Mouse (Mus musculus) right cerebral cortex, postnatal 36 days (tissue): ENCODE measurements at regions not wholly inside any gene's neighbourhood (a gene's known extent, or its start where the extent isn't known, plus 50 kb on each side); places are given as distances from the start of the nearest gene placed in this dataset.

Experiments used
- DNase-seq, 2 experiments: peaks; one replicate each; pipeline ENCODE4 v3.0.0; 2022; ENCODE audit warnings: low spot score in 2 of 2, mixed read lengths in 1 of 2

GRCm38 (mm10) chr2:30525295-30525694 lies 51.3 kb upstream of the Ier5l start:
- DNase-seq = no peak

GRCm38 (mm10) chr2:30525831-30526230 lies 51.8 kb upstream of the Ier5l start:
- DNase-seq = no peak

GRCm38 (mm10) chr2:30527495-30527894 lies 53.5 kb upstream of the Ier5l start:
- DNase-seq = no peak

- no peak for DNase-seq
These were observed 58.9 kb upstream of the Ier5l start for GRCm38 (mm10) chr2:30532948-30533347.

- no peak for DNase-seq
These were observed 59.3 kb upstream of the Ier5l start for GRCm38 (mm10) chr2:30533367-30533766.

GRCm38 (mm10) chr2:30534485-30534884 lies 60.4 kb upstream of the Cstad start:
- no peak for DNase-seq

GRCm38 (mm10) chr2:30539305-30539704 lies 55.5 kb upstream of the Cstad start:
- no peak for DNase-seq

GRCm38 (mm10) chr2:30541541-30541940 lies 53.3 kb upstream of the Cstad start:
- DNase-seq = no peak

- DNase-seq = peak; percentile 93
These were observed 49.9 kb upstream of the Cstad start for GRCm38 (mm10) chr2:30544782-30545435.
